Comparison of ENCODE assay signal across 9 mouse cellular contexts in genomic region chr2:33544203-33544762, GRCm38 (mm10).
DNase-seq lines count a peak whose midpoint lies in the region; ATAC-seq lines count a peak whose summit lies in the region.
"Had no signal": no experiment of that assay in that cellular context is flagged by ENCODE, and none has a peak within 500 bp of the region (broad histone marks: within the 10 kb centered on the region; RNA-seq: fewer than 3 reads in every experiment).

No protein-coding gene starts in this region.

- ATAC-seq in heart, embryonic 11.5 days (replicated peaks; ENCODE audit: insufficient number of reproducible peaks, low FRiP score, low TSS enrichment): peak; percentile 44; the same call in 1 of the 2 replicates
- no peak for ATAC-seq in heart, embryonic 13.5 days (ENCODE audit: extremely low read depth, insufficient number of reproducible peaks, low FRiP score, low TSS enrichment)
- ATAC-seq in limb, embryonic 12.5 days (ENCODE audit: insufficient number of reproducible peaks, insufficient read depth, low FRiP score, low TSS enrichment, low read depth): peak; percentile 57; the same call in 1 of the 2 replicates
- ATAC-seq in neural tube, embryonic 13.5 days (ENCODE audit: low read depth): peak; percentile 10; the same call in 1 of the 2 replicates

- H3K9me3 ChIP-seq in heart, embryonic 11.5 days (replicated peaks; ENCODE audit: control insufficient read depth, low read length): no peaks in the 10 kb centered on the region
- H3K9me3 ChIP-seq in heart, embryonic 13.5 days: no peaks in the 10 kb centered on the region
- H3K9me3 ChIP-seq in limb, embryonic 12.5 days: no peaks in the 10 kb centered on the region
- no peaks in the 10 kb centered on the region for H3K9me3 ChIP-seq in neural tube, embryonic 13.5 days
- H3K9me3 ChIP-seq: G1E had no signal

- H3K9ac ChIP-seq in heart, embryonic 11.5 days (ENCODE audit: low read depth, low read length): peak overlapping the region; percentile 58
- H3K9ac ChIP-seq in heart, embryonic 13.5 days: peak overlapping the region; percentile 73
- peak overlapping the region; percentile 53 for H3K9ac ChIP-seq in limb, embryonic 12.5 days (replicated peaks)
- peak overlapping the region; percentile 77 for H3K9ac ChIP-seq in neural tube, embryonic 13.5 days

- H3K4me3 ChIP-seq in heart, embryonic 11.5 days (ENCODE audit: low read depth, low read length): peak overlapping the region; percentile 48
- peak overlapping the region; percentile 58 for H3K4me3 ChIP-seq in heart, embryonic 13.5 days
- peak overlapping the region; percentile 48 for H3K4me3 ChIP-seq in limb, embryonic 12.5 days (replicated peaks)
- H3K4me3 ChIP-seq in neural tube, embryonic 13.5 days: peak overlapping the region; percentile 44

- no peak for DNase-seq in heart, adult 18-20 months
- peak; percentile 41 to 58 for DNase-seq in cerebellum, adult 18-20 months
- no peak for DNase-seq in frontal cortex, adult 2 months (ENCODE audit: extremely low spot score in 1 of 2, low spot score in 1 of 2)
- no peak for DNase-seq in adrenal gland, postnatal 25 days

- H3K4me1 ChIP-seq in heart, embryonic 11.5 days (ENCODE audit: control insufficient read depth, insufficient read depth, low read length): 0 out of 2 replicates have a peak, but pooled peaks cover 5% of the 10 kb centered on the region
- H3K4me1 ChIP-seq in heart, embryonic 13.5 days: peaks cover 28% of the 10 kb centered on the region
- peaks cover 40% of the 10 kb centered on the region for H3K4me1 ChIP-seq in limb, embryonic 12.5 days (replicated peaks)
- H3K4me1 ChIP-seq in neural tube, embryonic 13.5 days (replicated peaks): peaks cover 42% of the 10 kb centered on the region

- peaks cover 63% of the 10 kb centered on the region for H3K27me3 ChIP-seq in heart, embryonic 11.5 days (ENCODE audit: control insufficient read depth, insufficient read depth, low read length)
- H3K27me3 ChIP-seq in heart, embryonic 13.5 days (replicated peaks): peaks cover 90% of the 10 kb centered on the region
- peaks cover 55% of the 10 kb centered on the region for H3K27me3 ChIP-seq in limb, embryonic 12.5 days
- H3K27me3 ChIP-seq in neural tube, embryonic 13.5 days: peaks cover 31% of the 10 kb centered on the region

- WGBS in heart, embryonic 11.5 days (ENCODE audit: insufficient replicate concordance): under 1% methylated on average over 35 of the region's 43 CpGs
- WGBS in heart, embryonic 13.5 days: under 1% methylated on average over 39 of the region's 43 CpGs
- WGBS in limb, embryonic 12.5 days: under 1% methylated on average over 41 of the region's 43 CpGs
- under 1% methylated on average over 42 of the region's 43 CpGs for WGBS in neural tube, embryonic 13.5 days

- no peaks in the 10 kb centered on the region for H3K36me3 ChIP-seq in heart, embryonic 11.5 days (ENCODE audit: control insufficient read depth, insufficient read depth, low read length)
- H3K36me3 ChIP-seq in heart, embryonic 13.5 days: no peaks in the 10 kb centered on the region
- no peaks in the 10 kb centered on the region for H3K36me3 ChIP-seq in limb, embryonic 12.5 days
- no peaks in the 10 kb centered on the region for H3K36me3 ChIP-seq in neural tube, embryonic 13.5 days
- H3K36me3 ChIP-seq: G1E had no signal

- H3K27ac ChIP-seq in heart, embryonic 11.5 days (ENCODE audit: low read depth, low read length): no peak overlapping the region
- H3K27ac ChIP-seq in heart, embryonic 13.5 days (replicated peaks): no peak overlapping the region
- H3K27ac ChIP-seq in limb, embryonic 12.5 days: peak overlapping the region; percentile 62; the same call in 1 of the 2 replicates
- H3K27ac ChIP-seq in neural tube, embryonic 13.5 days (replicated peaks): peak overlapping the region; percentile 93

- peak overlapping the region; percentile 73 for H3K4me2 ChIP-seq in heart, embryonic 11.5 days
- peak overlapping the region; percentile 89 for H3K4me2 ChIP-seq in heart, embryonic 13.5 days
- peak overlapping the region; percentile 89 for H3K4me2 ChIP-seq in limb, embryonic 12.5 days
- H3K4me2 ChIP-seq in neural tube, embryonic 13.5 days: peak overlapping the region; percentile 82

Comparison
In these comparisons a context has a peak if more than half of its experiments do, and no peak if none do; other contexts are left out.
1. H3K27ac ChIP-seq: peak in limb, embryonic 12.5 days (single experiment) and neural tube, embryonic 13.5 days (single experiment); none in heart, embryonic 11.5 days (single experiment) and heart, embryonic 13.5 days (single experiment).
2. DNase-seq: peak in cerebellum, adult 18-20 months (2 of 2); none in heart, adult 18-20 months (0 of 2), frontal cortex, adult 2 months (0 of 2) and adrenal gland, postnatal 25 days (single experiment).
3. Peak in every context shown above with its lines, with median percentiles within 50 percentile points of each other: H3K4me2 ChIP-seq, H3K4me3 ChIP-seq and H3K9ac ChIP-seq.